Mouse (Mus musculus): ENCODE results near the gene H2al1c. TPM values are rescaled to one million over a fixed set of nuclear protein-coding genes. Genes with fewer than 3 reads are reported as not detected.

Gene H2al1c
- total RNA-seq, 2 experiments from 2014 or later, result not detected

Other genes starting within 250 kb of the H2al1c start
- gene H2al1a, start 6.4 kb upstream of the H2al1c start, total RNA-seq (2021), result not detected
- not detected for gene H2al1b, start 3.2 kb upstream of the H2al1c start, total RNA-seq (2021)
- not detected for gene H2al1d, start 3.2 kb downstream of the H2al1c start, total RNA-seq (2021)
- not detected for gene H2al1e, start 6.3 kb downstream of the H2al1c start, total RNA-seq (2021)
- gene H2al1f, start 9.5 kb downstream of the H2al1c start, total RNA-seq (2021), result not detected
- gene H2al1g, start 12.6 kb downstream of the H2al1c start, total RNA-seq (2021), result not detected
- gene H2al1h, start 15.8 kb downstream of the H2al1c start, total RNA-seq (2021), result not detected
- not detected for gene H2al1i, start 19.0 kb downstream of the H2al1c start, total RNA-seq (2021)
- gene H2al1j, start 22.2 kb downstream of the H2al1c start, total RNA-seq (2021), result not detected